Mouse (Mus musculus) heart, postnatal 0 days (tissue): ENCODE measurements around the gene Mtmr3.

Experiments
- CTCF ChIP-seq: IDR thresholded peaks from 2 replicates; pipeline ENCODE4 v1.5.1; 2016; ENCODE audit warnings: antibody characterized with exemption, control low read depth, low read depth
- EP300 ChIP-seq: IDR thresholded peaks from 2 replicates; pipeline ENCODE4 v1.6.1; 2016; ENCODE audit warnings: antibody characterized with exemption, low read depth

DNA sequence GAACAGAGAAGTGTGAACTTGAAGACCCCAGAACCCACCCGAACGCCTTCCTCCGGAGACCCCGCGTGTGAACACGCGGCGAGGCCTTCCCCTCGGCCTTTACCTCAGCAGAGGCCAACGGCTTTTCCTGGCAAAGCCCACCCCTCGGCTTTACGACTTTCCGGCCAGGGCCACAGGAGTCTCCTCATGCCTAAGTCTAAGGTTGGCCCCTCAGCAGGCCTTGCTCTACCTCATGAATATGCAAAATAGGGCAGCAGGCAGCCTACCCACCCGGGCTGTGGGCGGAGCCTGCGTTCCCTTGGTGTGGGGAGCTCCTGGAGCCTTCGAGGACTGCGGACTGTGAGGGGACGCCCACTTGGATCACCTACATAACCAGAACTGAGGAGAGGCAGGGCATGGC, 153.7 kb downstream of the Mtmr3 start, which contains the start of gene Hormad2:
- TF ChIP-seq CTCF (no peak), EP300 (no peak)
